ENCODE assay signal across 8 mouse cellular contexts in genomic region chr9:21769558-21770183, GRCm38 (mm10). TPM values are rescaled to one million over a fixed set of nuclear protein-coding genes. Genes with fewer than 3 reads are reported as not detected.
DNase-seq lines count a peak whose midpoint lies in the region; ATAC-seq and TF ChIP-seq lines count a peak whose summit lies in the region.

No protein-coding gene starts in this region.

- H3K27me3 ChIP-seq in forebrain, embryonic 10.5 days (ENCODE audit: poor library complexity, severe bottlenecking) = no peaks in the 10 kb centered on the region
- no peaks in the 10 kb centered on the region for H3K27me3 ChIP-seq in forebrain, embryonic 11.5 days (ENCODE audit: control insufficient read depth, insufficient read depth, low read length)
- H3K27me3 ChIP-seq in stomach, postnatal 0 days (ENCODE audit: control insufficient read depth, insufficient read depth, low read length) = no peaks in the 10 kb centered on the region

- H3K9me3 ChIP-seq in forebrain, embryonic 10.5 days = no peaks in the 10 kb centered on the region
- no peaks in the 10 kb centered on the region for H3K9me3 ChIP-seq in forebrain, embryonic 11.5 days (ENCODE audit: control insufficient read depth, low read length)
- H3K9me3 ChIP-seq in stomach, postnatal 0 days (ENCODE audit: control insufficient read depth, low read length) = no peaks in the 10 kb centered on the region

- intact Hi-C loops in heart, postnatal 25 days (cut with DNase I) = no loop called here

- no peak for DNase-seq in forebrain, embryonic 10.5 days (ENCODE audit: extremely low spot score, low spot score)
- DNase-seq in forebrain, embryonic 11.5 days (ENCODE audit: low spot score) = no peak
- DNase-seq in urinary bladder, postnatal 14 days (ENCODE audit: low spot score) = peak; percentile 47
- no peak for DNase-seq in urinary bladder, postnatal 36 days (ENCODE audit: low spot score in 2 of 2)
- DNase-seq in heart, postnatal 25 days (ENCODE audit: low spot score) = peak; percentile 46
- DNase-seq in stomach, postnatal 0 days (ENCODE audit: low spot score) = no peak
- DNase-seq in thymus, postnatal 36 days = no peak
- DNase-seq in left cerebral cortex, adult 11 months (ENCODE audit: low spot score) = no peak

- WGBS in forebrain, embryonic 10.5 days = 83% methylated on average over 26 of the region's 26 CpGs
- WGBS in forebrain, embryonic 11.5 days = 83% methylated on average over 26 of the region's 26 CpGs
- WGBS in stomach, postnatal 0 days = 67% methylated on average over 26 of the region's 26 CpGs

- H3K4me1 ChIP-seq in forebrain, embryonic 10.5 days = peaks cover 20% of the 10 kb centered on the region
- H3K4me1 ChIP-seq in forebrain, embryonic 11.5 days (replicated peaks; ENCODE audit: control insufficient read depth, insufficient read depth, low read length) = no peaks in the 10 kb centered on the region
- H3K4me1 ChIP-seq in stomach, postnatal 0 days (replicated peaks; ENCODE audit: control insufficient read depth, insufficient read depth) = no peaks in the 10 kb centered on the region

- no peak for TF ChIP-seq EP300 in stomach, postnatal 0 days (optimal IDR thresholded peaks at IDR 0.05)

- no peak overlapping the region for H3K4me3 ChIP-seq in forebrain, embryonic 10.5 days
- H3K4me3 ChIP-seq in forebrain, embryonic 11.5 days (ENCODE audit: low read depth, low read length) = no peak overlapping the region
- H3K4me3 ChIP-seq in stomach, postnatal 0 days (ENCODE audit: low read depth, low read length) = no peak overlapping the region

- H3K9ac ChIP-seq in forebrain, embryonic 11.5 days (ENCODE audit: low read length) = no peak overlapping the region
- H3K9ac ChIP-seq in stomach, postnatal 0 days (ENCODE audit: low read length) = 0 out of 2 replicates have a peak overlapping the region, but pooled peaks have one; percentile 23

- H3K4me2 ChIP-seq in forebrain, embryonic 11.5 days (ENCODE audit: low read depth, low read length, severe bottlenecking) = no peak overlapping the region
- H3K4me2 ChIP-seq in stomach, postnatal 0 days (replicated peaks; ENCODE audit: low read depth) = no peak overlapping the region

- peaks cover 66% of the 10 kb centered on the region for H3K36me3 ChIP-seq in forebrain, embryonic 10.5 days (replicated peaks)
- no peaks in the 10 kb centered on the region; the same call in 1 of the 2 replicates for H3K36me3 ChIP-seq in forebrain, embryonic 11.5 days (ENCODE audit: control insufficient read depth, insufficient read depth, low read length)
- peaks cover 18% of the 10 kb centered on the region for H3K36me3 ChIP-seq in stomach, postnatal 0 days (ENCODE audit: control insufficient read depth, insufficient read depth, low read length)

- no peak for TF ChIP-seq CTCF in stomach, postnatal 0 days (IDR thresholded peaks at IDR 0.05; ENCODE audit: low read depth)

- no peak for ATAC-seq in forebrain, embryonic 11.5 days (replicated peaks; ENCODE audit: low FRiP score)
- ATAC-seq in stomach, postnatal 0 days (ENCODE audit: low FRiP score, low TSS enrichment) = no peak

- 0 out of 2 replicates have a peak overlapping the region, but pooled peaks have one; percentile 25 for H3K27ac ChIP-seq in forebrain, embryonic 10.5 days
- no peak overlapping the region for H3K27ac ChIP-seq in forebrain, embryonic 11.5 days (ENCODE audit: low read depth, low read length)
- H3K27ac ChIP-seq in stomach, postnatal 0 days (replicated peaks) = peak overlapping the region; percentile 61

RNA-seq across cellular contexts. Expression of gene Spc24, which starts 9.6 kb away (rescaled TPM):
- polyA plus RNA-seq in forebrain, embryonic 10.5 days (2016; fragmentation: Nextera tagmentation; extraction: Ambion mirVana) = 196 and 197 TPM in 2 replicates
- polyA plus RNA-seq in forebrain, embryonic 11.5 days (2014; fragmentation: Nextera tagmentation; extraction: Ambion mirVana) = 138 and 162 TPM in 2 replicates
- total RNA-seq in heart, postnatal 25 days (2021) = 1 to 10 TPM; 3.2 to 4.0 TPM
- polyA plus RNA-seq in stomach, postnatal 0 days (2015; fragmentation: Nextera tagmentation; extraction: Ambion mirVana) = 29.2 and 31.2 TPM in 2 replicates

RNA-seq across cellular contexts. Expression of gene Kank2, which starts 28.9 kb away (rescaled TPM):
- polyA plus RNA-seq in forebrain, embryonic 10.5 days (2016; fragmentation: Nextera tagmentation; extraction: Ambion mirVana) = 8.6 and 8.9 TPM in 2 replicates
- 5.1 and 5.9 TPM in 2 replicates for polyA plus RNA-seq in forebrain, embryonic 11.5 days (2014; fragmentation: Nextera tagmentation; extraction: Ambion mirVana)
- 10 to 100 TPM; 52.5 to 58.0 TPM for total RNA-seq in heart, postnatal 25 days (2021)
- polyA plus RNA-seq in stomach, postnatal 0 days (2015; fragmentation: Nextera tagmentation; extraction: Ambion mirVana) = 7.3 and 7.5 TPM in 2 replicates

RNA-seq across cellular contexts. Expression of gene Ldlr, which starts 46.4 kb away (rescaled TPM):
- polyA plus RNA-seq in forebrain, embryonic 10.5 days (2016; fragmentation: Nextera tagmentation; extraction: Ambion mirVana) = 58.5 and 60.0 TPM in 2 replicates
- 23.2 and 23.7 TPM in 2 replicates for polyA plus RNA-seq in forebrain, embryonic 11.5 days (2014; fragmentation: Nextera tagmentation; extraction: Ambion mirVana)
- 1 to 10 TPM; 2.7 to 3.1 TPM for total RNA-seq in heart, postnatal 25 days (2021)
- polyA plus RNA-seq in stomach, postnatal 0 days (2015; fragmentation: Nextera tagmentation; extraction: Ambion mirVana) = 28.9 and 30.4 TPM in 2 replicates

Comparison
In these comparisons a context has a peak if more than half of its experiments do, and no peak if none do; other contexts are left out.
1. DNase-seq: peak in urinary bladder, postnatal 14 days (single experiment) and heart, postnatal 25 days (single experiment); none in forebrain, embryonic 10.5 days (single experiment), forebrain, embryonic 11.5 days (single experiment), urinary bladder, postnatal 36 days (0 of 2), stomach, postnatal 0 days (single experiment), thymus, postnatal 36 days (0 of 2) and left cerebral cortex, adult 11 months (single experiment).